Mouse (Mus musculus) inflammation-experienced regulatory T-cells, adult 6 months (primary cell): ENCODE data around the gene Jarid2. TPM values are rescaled to one million over a fixed set of nuclear protein-coding genes. Genes with fewer than 3 reads are reported as not detected.
"Not testable (repeated sequence)": the region's sequence is repeated elsewhere in the genome, so short reads cannot be mapped to it uniquely, and the experiment has no call there.

ENCODE experiments used
- ATAC-seq: one replicate; pipeline ENCODE4 v1.8.0; 2017
- polyA plus RNA-seq, 3 experiments: library from polyadenylated mRNA; unstranded; fragments of 100-300 nt; shearing (Covaris generic); gene quantifications; one replicate each; pipeline ENCODE4 v1.2.1; 2017

Gene Jarid2
- polyA plus RNA-seq: 10 to 100 TPM; 42.0 to 59.1 (median 56.1) TPM

DNA sequence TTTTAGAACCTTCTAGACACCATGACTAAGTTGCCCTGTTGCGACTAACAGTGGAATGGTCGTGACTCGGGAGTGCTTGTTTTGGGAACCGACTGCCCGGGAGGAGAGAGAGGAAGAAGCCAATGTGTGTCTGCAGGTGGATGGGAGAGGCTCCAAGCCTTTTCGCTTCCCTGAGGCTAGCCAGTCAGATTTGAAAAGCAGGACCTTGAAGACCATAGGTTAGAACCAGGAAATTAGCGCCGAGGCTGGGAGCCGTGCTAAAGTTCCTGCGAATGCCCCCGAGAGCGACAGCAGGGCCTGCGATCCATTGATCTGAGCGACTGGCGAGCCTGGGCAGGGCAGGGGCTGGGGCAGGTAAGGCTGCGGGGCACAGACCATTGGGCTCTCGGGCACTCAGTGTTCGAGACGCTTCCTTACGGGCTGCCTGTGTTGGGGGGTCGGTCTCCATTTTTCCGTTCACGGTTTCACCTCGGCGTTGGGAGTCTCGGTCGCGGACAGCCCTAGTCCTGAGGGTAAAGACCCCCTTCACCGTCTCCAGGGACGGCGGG, at the start of gene Jarid2:
TSS of gene Jarid2 (plus strand) at position 51 of the 548 bp plus-strand sequence.
- no peak for ATAC-seq

DNA sequence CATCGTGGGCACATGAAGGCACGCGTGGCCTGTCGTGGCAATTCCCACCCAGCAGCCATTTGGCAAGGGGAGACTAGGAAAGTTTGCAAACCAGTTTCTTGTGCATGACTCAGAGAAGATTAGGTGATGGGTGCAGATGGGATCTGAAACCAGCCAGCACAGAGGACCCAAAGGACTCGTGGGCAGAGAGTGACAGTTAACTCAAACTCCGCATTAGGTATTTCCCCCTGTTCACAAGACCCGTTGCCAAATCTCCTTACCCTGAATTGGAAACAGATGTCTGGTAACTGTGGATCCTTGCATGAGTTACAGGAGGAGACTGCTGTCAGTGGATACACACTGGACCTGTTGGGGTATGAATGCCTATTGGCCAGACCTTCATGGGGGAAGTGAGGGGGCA, 48.2 kb upstream of the Jarid2 start:
- ATAC-seq: no peak

DNA sequence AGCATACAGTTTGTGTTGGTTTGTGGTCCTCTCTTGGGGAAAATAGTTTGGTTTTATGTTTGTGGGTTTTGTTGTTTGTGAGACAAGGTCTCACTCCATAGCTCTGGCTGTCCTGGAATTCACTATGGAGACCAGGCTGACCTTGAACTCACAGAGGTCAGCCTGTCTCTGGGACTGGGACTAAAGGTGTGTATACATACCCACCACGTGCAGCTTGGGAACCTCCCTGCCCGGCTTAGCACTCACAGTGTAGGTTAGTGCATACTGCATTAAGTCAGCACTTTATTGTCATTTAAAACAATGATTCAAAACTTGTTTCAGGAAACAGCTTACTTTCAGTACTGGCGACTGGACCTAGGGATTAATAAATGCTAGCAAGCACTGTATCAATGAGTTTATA, 41.1 kb upstream of the Jarid2 start:
- no peak for ATAC-seq

DNA sequence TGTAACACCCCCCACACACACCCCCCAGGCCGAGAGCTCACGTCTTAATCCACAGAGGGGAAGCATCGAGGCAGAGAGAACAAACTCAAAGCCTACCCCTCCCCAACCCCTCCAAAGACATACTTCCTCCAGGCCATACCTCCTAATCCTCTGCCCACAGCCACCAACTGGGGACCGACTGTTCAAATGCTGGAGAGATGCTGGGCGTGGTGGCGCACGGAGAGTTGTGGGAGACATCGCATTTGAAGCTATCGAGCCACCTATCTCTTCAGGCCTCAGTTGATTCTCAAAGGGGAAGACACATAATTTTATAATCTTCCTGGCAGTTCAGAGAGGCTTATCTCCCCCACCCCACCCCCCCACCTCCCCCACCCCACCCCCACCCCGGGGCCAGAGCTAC, 31.6 kb upstream of the Jarid2 start:
- ATAC-seq: no peak

GRCm38 (mm10) chr13:44704036-44704801, 25.1 kb upstream of the Jarid2 start:
- ATAC-seq: no peak

GRCm38 (mm10) chr13:44705031-44705742, 24.1 kb upstream of the Jarid2 start:
- ATAC-seq: no peak

- ATAC-seq: no peak
These were observed 23.6 kb upstream of the Jarid2 start for GRCm38 (mm10) chr13:44705743-44706044.

- ATAC-seq: no peak
These were observed 22.9 kb upstream of the Jarid2 start for GRCm38 (mm10) chr13:44706206-44706915.

DNA sequence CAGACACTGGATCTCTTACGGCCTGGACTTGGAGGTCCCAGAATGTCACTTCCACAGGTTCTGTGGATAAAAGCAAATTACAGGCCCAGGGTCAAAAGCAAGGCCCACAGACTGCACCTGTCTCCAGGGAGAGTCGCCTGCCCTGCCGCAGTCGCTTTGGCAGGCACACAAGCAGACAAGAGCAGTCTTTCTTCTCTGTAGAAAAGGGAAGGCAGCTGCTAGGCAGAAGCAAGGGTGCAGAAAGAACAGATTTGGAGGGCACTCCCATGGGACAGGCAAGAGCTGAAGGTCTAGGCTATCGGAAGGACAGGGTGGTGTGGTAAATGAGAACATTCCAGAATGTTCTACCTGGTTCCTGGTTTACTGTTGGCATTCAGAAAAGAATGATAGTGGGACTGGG, 22.1 kb upstream of the Jarid2 start:
- ATAC-seq: no peak

GRCm38 (mm10) chr13:44708336-44709017, 20.8 kb upstream of the Jarid2 start:
- no peak for ATAC-seq

DNA sequence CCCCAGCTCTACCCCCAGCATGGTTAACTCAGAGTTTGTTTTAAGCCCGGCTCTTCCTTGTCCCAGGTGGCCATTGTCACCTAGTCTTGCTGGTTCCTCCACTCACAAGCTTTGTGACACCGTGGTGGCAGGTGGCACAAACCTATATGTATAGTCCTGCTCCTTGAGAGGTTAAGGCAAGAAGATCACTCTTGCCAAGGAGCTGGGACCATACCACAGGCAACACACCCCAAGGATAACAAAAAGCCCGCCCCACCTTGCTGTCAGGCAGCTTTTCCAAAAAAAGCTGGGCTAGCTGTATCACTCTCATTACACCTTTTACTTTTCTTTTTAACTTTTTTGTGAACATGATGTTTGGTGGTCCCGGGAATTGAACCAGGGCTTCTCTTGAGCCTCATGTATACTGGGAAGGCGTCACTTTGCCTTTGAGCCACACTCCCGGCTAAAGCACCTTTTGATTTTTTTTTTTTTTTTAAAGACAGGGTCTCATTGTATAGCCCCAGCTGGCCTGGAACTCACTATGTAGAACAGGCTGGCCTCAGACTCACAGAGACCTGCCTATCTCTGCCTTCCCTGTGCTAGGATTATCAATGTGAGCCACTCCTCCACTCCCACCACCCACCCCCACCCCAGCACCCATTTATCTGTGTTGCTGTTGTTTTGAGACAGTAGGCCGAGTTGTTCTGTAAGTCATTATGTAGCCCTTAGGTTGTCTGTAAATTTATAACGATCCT, 19.4 kb upstream of the Jarid2 start:
- ATAC-seq: no peak

DNA sequence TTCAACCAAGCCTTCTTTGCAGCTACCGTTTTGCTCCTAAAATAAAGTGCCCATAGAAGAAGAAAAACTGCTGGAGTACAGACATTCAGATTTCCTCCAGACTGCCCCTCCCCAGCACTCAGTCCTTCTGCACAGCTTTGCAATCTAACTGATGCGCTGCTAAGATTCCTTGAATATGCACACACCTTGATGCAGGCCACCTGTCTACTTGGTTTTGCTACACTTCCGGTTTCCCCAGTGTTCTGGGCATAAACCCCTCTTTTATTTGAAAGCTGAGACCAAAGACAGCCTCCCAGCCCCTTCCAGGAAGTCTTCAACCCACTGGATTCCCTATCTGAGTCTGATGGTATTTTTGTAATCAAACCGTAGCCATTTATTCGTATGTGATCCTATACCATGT, 18.2 kb upstream of the Jarid2 start:
- ATAC-seq: no peak

DNA sequence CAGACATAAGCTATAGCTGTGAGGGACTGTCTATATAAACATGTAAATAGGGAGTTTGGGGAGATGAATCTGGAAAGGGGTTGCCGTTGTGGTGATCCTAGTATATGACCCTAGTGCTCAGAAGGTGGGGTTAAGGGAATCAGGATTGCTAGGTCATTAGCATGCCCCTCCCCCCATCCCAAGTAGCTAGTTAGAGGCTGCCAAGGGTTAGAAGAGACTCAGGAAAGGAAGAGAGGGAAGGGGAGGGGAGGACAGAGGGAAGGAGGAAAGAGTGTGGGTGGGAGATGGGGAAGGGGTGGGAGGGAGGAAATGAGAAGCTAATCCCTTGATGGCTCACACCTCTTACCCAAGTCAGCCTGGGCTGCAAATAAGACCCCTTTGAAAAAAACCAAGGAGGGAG, 17.4 kb upstream of the Jarid2 start:
- ATAC-seq: no peak

DNA sequence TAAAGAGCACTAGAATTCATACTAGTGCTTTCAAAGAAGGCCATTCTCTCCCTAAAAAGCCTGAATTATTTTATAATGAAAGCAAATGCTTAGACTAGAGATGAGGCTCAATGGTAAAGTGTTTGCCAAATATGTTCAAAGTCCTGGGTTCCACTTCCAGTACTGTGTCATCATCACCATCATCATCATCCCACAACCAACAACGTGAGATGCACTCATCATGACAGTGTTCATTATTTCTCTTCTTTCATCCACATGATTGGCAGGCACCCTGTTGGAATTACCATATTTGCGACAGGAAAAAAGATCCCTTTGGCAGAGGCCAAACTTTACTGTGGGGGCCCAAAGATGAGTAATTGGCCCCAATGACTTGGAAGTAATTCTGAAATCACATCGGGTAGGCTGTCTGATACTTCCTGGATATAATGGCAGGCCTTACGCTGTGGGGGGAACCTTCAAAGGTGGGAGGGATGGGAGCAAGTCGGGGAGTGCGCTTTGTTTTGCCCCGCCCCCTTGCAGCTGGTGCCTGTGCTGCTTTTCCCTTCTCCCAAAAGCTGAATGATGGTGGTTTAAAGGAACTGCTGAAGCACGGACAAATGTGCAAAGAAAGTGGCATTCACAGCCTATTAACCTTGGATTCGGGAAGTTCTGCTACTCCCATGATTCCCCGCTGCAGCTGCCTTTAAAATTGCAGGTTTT, 13.9 kb upstream of the Jarid2 start:
- no peak for ATAC-seq

GRCm38 (mm10) chr13:44717838-44718237, 11.4 kb upstream of the Jarid2 start:
- no peak for ATAC-seq

GRCm38 (mm10) chr13:44718465-44718864, 10.8 kb upstream of the Jarid2 start:
- not testable (repeated sequence) for ATAC-seq

DNA sequence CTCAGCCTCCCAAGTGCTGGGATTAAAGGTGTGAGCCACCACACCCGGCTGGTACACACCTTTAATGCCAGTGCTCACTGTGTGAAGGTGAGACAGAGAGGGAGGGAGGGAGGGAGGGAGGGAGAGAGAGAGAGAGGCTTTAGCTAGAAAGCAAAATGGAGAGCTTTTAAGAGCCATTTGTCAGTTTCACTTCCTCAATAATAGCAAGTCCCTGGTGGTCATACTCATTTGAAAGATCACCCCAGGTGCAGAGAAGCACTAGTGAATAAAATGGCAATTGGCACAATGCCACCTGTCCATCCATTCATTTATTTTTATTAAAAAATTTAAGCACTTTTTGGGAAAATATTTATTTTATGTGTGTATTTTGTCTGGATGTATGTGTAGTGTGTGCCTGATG, 9.2 kb upstream of the Jarid2 start:
- ATAC-seq: no peak

DNA sequence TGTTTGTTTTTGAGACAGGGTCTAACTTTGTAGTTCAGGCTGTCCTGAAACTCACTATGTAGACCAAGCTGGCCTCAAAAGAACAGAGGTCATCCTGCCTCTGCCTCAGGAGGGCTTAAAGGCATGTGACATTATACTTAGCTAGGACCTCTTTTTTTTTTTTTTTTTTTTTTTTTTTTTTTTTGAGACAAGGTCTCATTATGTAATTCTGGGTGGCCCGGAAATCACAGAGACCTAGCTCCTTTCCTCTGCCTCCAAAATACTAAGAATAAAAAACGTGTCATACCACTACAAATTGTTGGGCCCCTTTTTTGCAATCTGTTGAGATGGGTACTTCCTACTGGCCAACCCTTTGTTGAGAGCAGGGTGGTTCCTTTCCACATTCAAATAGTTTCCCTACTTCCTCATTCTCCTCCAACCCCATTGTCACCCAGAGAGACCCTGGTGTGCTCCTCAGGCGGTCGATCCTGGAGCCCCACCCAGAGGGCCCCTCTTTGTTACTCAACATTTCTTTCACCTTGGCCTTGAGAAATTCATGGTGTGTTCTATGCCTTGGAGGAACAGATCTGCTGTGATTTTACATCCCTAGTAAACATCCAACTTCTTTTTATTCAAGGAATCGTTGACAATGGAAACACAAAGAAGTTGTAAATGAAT, 7.3 kb upstream of the Jarid2 start:
- no peak for ATAC-seq

- ATAC-seq: not testable (repeated sequence)
These were observed 5.8 kb upstream of the Jarid2 start for GRCm38 (mm10) chr13:44723522-44723921.

DNA sequence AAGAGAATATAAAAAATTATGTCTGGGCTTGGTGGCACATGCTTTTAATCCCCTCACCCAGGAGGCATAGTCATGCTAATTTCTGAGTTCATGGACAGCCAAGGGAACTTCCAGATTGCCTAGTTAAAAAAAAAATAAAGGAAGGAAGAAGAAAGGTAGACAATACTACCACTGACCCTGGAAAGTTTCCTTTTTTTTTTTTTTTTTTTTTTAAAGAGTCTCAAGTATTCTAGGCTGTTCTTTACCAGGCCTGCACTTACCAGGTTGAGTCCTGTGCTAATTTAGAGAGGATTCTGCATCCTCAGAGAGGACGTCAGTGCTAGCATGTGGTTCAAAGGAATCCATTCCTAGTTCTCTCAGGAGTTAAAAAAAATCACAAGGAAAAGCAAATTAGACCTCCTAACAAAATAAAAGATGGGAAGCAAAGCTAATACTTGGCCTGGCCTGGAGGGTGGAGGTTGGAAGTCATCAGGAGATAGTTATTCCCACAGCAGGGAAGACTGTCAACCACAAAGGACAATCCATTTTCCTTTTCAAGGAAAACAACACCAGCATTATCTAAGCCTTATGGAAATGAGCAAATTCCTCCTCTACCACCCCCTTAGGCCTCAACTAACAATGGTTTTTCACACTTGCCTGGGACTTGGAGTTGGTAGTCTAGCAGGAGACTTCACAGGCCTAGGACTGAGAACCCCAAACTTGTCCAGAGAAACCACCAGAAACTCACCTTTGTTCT, 961 bp upstream of the Jarid2 start:
- no peak for ATAC-seq
